Mouse (Mus musculus) c-Kit-positive CD71-positive TER-119-positive erythroid progenitor cells, embryonic 14.5 days (primary cell): Measurements from ENCODE around the gene Lrrc14b.

ENCODE experiments used
- DNase-seq: peaks from one replicate; pipeline ENCODE4 v3.0.0-alpha.2; 2013; ENCODE audit warnings: low spot score

The Lrrc14b gene

DNA sequence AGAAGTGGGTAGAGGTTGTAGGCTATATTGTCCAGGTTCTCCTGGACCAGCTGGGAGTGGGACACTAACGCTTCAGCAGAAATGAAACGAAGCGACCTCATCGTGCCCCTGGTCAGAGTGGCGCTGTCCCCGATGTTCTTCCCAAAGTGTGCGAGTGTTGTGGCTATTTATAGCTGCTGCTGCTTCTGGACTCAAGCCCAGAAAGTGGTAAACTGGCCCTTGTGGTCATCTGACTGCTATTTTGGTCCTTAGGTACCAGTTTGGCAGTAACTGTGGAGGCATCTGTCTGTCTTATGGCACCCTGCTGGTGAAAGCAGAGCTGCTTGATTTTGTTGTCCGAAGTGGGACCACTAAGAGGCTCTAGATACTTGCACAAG, at the start of gene Lrrc14b:
Gene Lrrc14b (minus strand): TSS at position 147 of the 377 bp plus-strand sequence.
- no peak for DNase-seq

DNA sequence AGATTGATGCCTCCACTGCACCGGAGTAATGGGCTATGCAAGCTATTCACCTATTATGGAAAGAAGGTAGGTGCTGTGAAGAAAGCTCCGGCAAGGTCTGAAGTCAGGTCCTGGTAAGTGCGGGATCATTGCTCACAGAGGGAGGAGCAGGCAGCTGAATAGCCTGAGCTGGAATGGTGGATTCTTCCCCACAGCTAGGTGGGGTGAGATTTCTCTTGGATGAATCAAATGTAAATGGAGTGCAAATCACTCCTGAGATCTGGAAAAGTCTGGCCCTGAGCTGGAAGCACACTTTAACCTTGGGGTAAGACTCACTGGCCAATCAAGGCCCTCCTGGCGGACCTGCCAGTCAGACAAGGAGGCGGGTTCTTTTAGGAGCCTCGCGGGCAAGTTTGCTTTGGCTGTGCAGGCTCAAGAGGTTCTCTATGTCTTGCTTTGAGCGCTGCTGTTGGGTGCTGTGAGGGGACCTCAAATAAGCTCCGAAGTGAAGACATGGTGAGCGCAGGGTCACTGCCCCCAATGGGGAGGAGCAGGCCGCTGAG, 35.6 kb upstream of the Lrrc14b start, which contains the start of gene Ftl1-ps1:
Gene Ftl1-ps1 (plus strand): TSS at position 397 of the 542 bp plus-strand sequence.
- DNase-seq = no peak

DNA sequence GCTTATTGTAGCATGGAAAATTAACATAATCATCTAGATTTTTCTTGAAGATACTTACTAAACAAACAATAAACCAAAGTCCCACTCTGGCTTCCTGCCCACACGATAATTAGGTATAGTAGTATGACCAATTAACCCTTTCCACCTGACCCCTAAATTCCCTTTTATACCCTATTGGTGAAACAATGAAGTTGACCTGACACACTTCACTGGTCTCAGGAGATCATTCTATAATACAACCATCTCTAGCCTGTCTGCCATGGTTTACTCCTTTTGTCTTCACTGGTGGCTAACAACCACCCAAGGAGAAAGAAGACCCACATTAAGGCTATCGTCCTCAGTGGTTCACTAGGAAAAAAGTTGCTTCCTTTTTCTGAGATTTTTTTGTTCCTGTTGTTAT, 27.4 kb upstream of the Lrrc14b start:
- DNase-seq = no peak

DNA sequence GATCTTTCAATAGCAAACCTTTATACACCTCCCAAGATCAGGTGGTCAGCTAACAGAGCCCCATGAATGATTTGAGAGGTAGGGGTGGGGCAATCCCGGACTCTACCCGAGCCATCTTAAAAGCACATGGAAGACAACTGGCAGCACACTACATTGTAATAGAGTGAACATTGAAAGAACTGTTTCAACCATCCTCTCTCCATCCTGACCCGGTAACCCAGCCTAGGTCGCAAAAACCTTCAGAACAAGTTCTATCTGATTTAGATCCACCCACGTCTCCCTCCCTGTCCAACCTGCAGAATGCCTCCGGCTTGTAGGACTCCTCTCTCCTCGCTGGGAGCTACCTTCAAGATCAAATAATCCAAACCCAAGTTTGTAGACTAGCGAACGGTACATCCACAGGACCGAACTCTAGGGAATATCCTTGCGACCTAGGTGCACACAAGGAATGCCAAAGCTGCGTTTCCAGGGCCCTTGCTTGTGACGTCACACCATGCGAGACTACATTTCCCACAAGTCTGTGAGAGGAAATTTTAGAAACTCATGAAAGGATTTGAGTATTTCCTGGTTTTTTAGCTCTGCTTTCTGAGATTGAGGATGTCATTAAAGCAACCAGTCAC, 26.7 kb upstream of the Lrrc14b start, which contains the start of gene Zfp72:
Gene Zfp72 (minus strand): TSS at position 466 of the 620 bp plus-strand sequence.
- DNase-seq = peak; percentile 35

DNA sequence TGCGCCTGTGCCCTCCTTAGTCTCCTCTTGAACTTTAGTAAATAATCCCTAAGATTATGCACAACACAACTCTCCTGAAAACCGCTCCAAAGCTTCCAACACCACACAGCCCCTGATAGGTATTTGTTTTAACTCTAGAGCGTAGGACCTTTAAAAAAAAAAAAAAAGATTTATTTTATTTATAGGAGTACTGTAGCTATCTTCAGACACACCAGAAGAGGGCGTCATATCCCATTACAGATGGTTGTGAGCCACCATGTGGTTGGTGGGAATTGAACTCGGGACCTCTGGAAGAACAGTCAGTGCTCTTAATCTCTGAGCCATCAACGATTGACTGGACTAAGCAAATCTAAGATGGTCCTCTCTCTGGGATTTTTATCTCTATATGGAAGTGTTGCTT, 25.9 kb upstream of the Lrrc14b start:
- no peak for DNase-seq

DNA sequence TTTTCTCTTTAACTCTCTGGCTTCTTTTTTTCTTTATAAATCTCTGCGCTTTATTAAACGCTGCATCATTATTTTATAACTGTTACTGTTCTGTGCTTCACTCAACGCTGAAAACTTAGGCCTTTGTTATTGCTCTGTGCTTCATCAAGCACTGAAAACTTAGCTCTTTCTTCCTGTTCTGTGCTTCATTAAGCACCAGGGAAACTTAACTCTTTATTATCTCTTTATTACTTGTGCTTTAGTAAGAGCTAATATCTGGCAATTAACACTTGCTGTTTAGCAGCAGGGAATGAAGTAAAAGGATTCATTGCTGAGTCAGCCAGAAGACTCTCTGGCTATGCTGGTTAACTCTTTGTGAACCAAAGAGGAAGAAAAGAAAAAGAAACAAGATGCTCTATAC, 18.5 kb upstream of the Lrrc14b start:
- no peak for DNase-seq

DNA sequence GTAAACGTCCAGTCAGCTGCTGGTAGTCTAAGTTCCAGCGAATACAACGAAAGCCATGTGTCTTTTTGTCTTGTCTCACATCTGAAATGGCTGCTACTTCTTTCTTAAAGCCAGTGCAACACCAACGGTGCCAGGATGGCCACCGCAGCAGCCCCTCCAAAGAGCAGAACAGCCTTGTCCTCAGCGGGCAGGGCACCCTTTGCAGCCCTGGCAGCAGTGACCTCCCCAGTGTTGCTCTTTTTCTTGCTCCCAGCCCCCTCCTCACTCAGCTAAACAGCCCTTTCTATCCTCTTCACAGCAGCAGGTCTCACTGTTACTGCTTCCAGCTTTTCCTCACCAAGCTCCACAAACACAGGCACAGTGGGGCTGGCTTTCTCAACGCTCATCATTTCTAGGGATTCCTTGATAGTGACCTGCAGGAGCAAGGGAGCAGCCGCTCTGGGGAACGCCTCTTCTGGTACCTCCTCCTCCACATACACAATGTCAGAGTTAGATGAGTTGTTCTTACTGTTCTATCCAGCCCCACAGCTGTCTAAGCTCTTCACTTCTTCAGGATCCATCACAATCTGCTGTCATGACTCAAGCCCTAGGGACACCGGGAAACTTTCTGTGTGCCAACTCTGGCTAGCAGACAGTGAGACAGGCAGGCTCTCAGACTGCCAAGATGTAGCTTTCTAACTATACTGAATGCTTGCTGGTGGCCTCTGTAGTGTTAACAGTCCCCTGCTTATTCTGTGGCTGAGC, 17.9 kb upstream of the Lrrc14b start:
- no peak for DNase-seq

DNA sequence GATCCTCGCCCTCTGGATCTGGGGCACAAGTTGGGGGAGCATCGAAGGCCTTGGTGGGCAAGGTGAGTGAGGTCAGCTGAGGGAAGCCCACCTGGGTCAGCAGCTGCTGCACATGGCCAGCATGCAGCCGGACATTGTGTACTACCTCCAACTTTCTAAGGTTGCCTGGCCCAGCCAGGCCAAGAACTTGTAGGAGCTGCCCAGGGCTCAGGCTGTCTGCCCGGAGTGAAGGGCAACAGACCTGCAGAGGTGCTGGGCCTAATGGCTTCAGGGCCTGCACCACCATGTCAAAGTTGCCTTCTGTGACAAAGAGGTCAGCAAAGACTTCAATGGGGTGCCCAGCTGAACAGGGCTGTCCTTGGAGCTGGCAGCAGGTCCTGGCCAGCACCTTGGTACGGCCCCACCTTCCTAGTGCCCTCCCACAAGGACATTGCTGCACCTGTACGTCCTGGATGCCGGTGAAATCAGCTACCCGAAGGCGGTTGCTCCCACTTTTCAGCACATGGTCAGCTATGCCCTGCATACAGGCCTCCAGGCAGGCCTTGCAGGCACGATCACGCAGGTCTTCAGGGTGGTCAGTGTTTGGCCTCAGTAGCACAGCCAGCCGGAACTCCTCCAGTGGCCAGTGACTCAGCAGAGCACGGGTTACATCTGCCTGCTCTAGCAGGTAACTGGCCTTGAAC, 488 bp downstream of the Lrrc14b start:
- no peak for DNase-seq

DNA sequence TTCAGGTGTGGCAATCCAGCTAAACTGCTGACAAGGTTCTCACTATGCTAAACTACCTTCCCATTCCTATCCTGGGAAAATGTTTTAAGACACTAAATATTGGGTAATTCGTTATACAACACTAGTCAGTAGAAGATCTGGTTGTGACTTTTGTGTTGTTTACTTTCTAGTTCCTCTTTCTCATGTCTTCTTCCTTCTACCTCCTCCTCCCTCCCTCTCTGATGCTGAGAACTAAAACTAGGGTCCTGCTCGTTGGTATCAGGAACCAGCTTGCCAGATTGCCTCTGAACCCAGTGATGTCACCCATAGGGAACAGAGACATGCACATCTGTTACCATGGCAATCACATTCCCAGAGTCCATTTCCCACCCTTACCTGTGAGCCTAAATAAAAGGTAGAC, 1.6 kb downstream of the Lrrc14b start:
- DNase-seq = no peak

DNA sequence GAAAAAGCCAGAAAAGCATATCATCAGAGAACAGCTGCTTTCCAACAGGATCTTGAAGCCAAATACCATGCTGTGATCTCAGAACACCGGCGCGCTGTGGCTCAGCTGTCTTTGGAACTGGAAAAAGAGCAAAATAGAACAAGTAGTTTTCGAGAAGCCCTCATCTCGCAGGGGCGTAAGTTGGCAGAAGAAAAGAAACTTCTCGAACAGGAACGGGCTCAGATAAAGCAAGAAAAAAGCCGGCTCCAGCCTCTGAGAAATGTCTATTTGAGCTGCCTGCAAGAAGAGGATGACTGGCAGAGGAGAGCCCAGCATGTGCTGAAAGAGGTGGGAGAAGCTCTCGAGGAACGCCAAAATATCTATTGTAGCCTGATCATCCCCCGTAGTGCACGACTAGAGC, 7.3 kb downstream of the Lrrc14b start:
- DNase-seq = no peak

DNA sequence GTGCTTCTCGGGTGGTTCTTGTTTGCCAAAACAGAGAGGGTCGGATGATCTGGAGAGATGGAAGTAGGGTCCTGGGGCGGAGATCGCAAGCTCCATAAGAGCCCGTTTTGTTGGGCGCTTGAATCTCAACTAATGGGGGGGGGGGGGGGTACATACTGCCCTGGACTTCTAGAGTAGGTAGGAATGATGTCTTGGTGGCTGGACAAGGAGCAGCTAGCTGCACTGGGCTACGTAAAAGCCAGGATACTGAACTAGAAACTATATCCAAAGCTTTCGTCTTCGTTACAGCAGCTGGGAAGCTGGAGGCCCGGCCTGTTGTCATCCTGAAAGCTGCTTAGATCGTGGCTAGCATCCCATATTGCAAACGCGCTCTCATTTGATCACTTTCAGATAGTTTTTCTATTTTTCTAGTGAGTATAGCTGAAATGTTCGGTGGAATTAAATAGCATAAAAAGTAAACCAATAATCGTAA, 13.3 kb downstream of the Lrrc14b start:
- DNase-seq = no peak

DNA sequence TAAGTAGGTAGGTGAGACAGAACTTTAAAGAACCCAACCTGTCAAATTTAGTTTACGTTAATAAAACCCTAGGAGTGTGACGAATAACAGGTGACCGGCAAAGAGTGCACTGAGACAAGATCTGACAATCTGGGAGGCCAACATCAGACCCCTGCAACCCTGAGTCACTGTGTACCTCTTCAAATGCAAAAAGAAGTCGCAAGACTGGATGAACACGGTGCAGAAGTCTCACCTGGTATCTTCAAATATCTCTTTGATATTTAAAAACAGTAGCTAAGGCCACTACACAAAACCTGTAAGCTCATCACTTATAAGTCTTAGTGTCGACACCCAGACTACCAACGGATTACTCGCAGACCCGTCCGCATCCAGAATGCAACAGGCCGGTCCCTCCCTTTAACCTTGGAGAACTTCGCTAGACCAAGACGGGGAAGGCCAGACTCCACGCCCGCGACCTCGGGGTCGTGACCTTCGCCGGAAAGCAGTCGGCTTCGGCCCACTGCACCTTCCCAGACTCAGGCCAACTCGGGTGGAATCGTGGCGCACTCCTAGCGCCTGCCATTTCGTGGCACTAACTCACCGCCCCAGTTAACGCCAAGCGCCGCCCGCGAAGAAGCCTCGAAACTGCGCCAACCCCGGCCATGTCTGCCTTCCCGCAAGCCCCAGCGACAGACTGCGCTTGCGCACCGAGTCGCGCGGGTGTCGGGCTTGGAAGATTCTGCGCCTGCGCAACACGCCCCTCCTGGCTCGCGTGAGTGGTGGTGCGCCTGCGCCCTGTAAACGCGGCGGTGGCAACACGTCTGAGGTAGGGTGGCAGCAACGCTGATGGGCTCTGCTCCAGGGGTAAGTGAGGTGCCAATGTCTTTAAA, 14.0 kb downstream of the Lrrc14b start, which contains the start of the genes Sdha and Ccdc127:
Gene Sdha (minus strand): TSS at position 715 of the 869 bp plus-strand sequence.
Gene Ccdc127 (plus strand): TSS at position 744 of the 869 bp plus-strand sequence.
- DNase-seq = peak; percentile 97

DNA sequence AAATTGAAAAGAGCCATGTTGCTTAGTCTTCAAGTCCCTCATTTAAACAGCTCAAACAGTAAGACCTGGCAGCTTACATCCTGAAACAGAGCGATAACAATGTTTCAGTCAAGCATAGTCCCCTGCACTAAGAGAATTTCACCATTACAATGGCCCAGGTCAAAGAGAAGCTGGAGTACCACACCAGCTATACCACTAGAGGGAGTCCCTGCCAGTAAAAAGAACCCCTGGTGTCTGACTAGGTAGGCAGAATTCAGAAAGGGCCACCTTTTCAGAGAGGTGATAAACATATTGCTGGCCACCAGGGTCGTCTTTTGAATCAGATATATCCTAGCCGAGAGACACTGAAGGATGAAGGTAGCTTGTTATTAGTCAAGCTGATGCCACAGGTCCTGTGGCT, 22.8 kb downstream of the Lrrc14b start:
- DNase-seq = peak; percentile 45

DNA sequence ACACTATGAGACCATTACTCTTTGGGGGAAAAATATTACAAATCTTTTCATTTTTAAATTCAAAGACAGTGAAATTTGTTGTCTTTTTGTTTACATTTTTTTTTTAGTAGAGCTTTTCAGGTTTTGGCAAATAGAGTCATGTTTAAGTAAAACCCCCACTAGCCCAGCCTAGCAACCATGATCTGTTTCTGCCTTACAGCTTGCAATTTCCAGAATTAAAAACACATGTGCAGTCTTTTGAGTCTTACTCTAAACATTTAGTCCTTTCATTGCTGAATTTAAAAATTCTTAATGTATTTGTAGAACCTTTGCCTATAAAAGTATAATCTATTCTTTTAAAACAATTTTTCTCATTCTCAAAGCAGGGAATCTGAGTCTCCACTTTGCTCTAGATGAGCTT, 34.5 kb downstream of the Lrrc14b start:
- no peak for DNase-seq

DNA sequence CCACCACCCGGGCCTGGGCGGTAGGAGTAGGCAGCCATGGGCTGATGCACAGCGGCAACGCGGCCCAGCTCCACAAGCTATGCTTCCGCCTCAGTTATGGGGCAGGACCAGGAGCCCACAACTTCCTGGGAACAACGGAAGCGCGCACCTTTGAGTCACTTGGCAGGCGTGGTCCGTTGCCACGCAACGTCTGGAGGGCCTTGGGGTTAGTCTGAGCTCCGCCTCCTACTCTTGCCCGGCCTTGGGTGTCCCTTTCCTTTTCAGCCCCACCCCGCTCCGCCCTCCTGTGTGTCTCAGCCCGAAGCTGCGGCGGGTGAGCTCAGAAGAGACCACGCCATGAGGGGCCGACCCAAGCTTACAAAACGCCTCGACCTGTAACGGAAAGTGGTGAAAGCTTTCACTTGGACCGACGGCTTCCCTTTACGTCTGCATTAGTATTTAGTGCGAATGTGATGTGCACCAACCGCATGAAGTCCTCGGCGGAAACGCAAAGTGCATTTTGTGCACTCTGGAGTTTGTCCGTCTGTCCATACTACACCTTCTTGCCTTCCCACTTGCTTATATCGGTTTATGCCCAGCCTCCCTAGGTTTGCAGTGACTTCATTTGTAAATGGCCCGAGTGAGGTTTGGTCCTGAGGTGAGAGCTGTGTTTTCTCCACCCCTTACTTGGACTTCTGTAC, 46.5 kb downstream of the Lrrc14b start, which contains the start of gene Pdcd6:
Gene Pdcd6 (minus strand): TSS at position 411 of the 680 bp plus-strand sequence.
- DNase-seq = peak; percentile 97

DNA sequence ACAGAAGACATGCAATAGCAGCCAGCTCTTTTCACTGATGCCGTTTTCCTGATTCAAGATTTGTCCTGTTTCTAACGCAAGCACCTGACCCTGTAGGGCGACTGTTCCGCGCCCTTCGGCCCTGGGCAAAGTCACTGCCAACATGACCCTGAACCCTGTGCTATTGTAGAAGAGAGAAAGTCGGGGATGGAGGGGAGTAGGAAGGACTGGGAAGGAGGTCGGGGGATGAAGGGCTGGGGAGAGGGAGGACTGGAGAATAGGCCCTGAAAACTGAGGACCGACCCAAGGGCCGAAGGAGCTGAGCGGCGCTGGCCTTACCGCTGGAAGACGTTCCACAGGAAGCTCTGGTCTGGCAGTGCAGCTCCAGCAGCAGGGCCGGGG, 47.0 kb downstream of the Lrrc14b start:
- no peak for DNase-seq

DNA sequence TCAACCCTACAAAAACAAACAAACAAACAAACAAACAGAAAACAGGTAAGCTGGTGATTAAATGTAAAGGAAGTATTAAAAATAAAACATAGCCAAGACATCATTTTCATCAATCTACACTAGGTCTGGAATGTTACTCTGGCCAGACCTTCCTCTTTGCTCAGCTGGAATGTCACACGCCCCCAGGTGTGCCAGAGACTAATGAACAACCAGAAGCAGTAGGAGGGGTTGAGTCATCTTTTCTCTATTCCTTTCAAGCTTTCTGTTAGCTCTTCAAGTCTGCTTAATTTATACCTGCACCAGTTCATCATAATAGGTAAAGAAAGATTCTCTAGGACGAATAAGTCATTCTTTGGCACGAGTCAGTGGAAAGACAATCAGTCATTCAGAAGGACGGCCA, 47.4 kb downstream of the Lrrc14b start:
- no peak for DNase-seq

DNA sequence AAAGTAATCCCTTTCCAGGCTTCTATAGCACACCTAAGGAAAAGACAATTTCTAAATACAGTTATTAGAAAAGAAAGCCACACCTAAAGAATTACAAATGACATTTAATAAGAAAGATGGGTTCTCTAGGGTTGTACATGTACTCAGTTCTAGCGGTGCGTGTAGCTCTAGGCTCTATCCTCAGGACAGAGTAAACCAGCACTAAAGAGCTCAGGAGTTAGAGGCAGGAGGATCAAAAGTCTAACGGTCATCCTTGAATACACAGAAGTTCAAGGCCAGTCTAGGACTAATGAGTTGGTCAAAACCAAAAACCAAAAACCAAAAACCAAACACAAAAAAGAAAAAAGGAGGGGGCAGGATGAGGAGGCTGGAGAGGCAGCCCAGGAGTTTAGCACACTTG, 49.2 kb downstream of the Lrrc14b start:
- no peak for DNase-seq
